Mouse (Mus musculus): ENCODE results near the gene Ntrk2. TPM values are rescaled to one million over a fixed set of nuclear protein-coding genes. Genes with fewer than 3 reads are reported as not detected.

The Ntrk2 gene
- polyA plus RNA-seq, 1 experiment from 2014 or later = 51.5 TPM

GRCm38 (mm10) chr13:58803882-58804281 is 2.5 kb upstream of the Ntrk2 start:
- DNase-seq (ENCODE audit: low spot score) = peak; percentile 20
- Histone ChIP-seq H3K9me3 (ENCODE audit: control insufficient read depth, low read length) (no peaks in the 10 kb centered on the region), H3K27me3 (ENCODE audit: control insufficient read depth, insufficient read depth, low read length) (peaks cover 9% of the 10 kb centered on the region; the same call in 1 of the 2 replicates), H3K4me3 (ENCODE audit: low read depth, low read length) (no peak overlapping the region), H3K36me3 (ENCODE audit: control insufficient read depth, insufficient read depth, low read length) (no peaks in the 10 kb centered on the region), H3K9ac (ENCODE audit: low read depth, low read length) (no peak overlapping the region), H3K27ac (ENCODE audit: low read depth, low read length) (no peak overlapping the region), H3K4me2 (replicated peaks; ENCODE audit: low read depth, low read length) (no peak overlapping the region), H3K4me1 (replicated peaks; ENCODE audit: control insufficient read depth, insufficient read depth, low read length) (no peaks in the 10 kb centered on the region)
- ATAC-seq (ENCODE audit: low FRiP score) = no peak
- WGBS = 26% methylated on average over 1 of the region's 1 CpGs

- Histone ChIP-seq H3K9me3 (ENCODE audit: control insufficient read depth, low read length) (no peaks in the 10 kb centered on the region), H3K36me3 (ENCODE audit: control insufficient read depth, insufficient read depth, low read length) (no peaks in the 10 kb centered on the region), H3K4me1 (replicated peaks; ENCODE audit: control insufficient read depth, insufficient read depth, low read length) (no peaks in the 10 kb centered on the region), H3K27me3 (ENCODE audit: control insufficient read depth, insufficient read depth, low read length) (peaks cover 14% of the 10 kb centered on the region; the same call in 1 of the 2 replicates), H3K4me3 (ENCODE audit: low read depth, low read length) (no peak overlapping the region), H3K9ac (ENCODE audit: low read depth, low read length) (no peak overlapping the region), H3K4me2 (replicated peaks; ENCODE audit: low read depth, low read length) (no peak overlapping the region), H3K27ac (ENCODE audit: low read depth, low read length) (no peak overlapping the region)
- WGBS = 84% methylated on average over 11 of the region's 11 CpGs
- DNase-seq (ENCODE audit: low spot score) (no peak), ATAC-seq (ENCODE audit: low FRiP score) (no peak)
Observed at GRCm38 (mm10) chr13:58805833-58806232, 536 bp upstream of the Ntrk2 start.

GRCm38 (mm10) chr13:58806896-58807628 is 693 bp downstream of the Ntrk2 start:
- Histone ChIP-seq H3K36me3 (ENCODE audit: control insufficient read depth, insufficient read depth, low read length) (no peaks in the 10 kb centered on the region), H3K4me2 (replicated peaks; ENCODE audit: low read depth, low read length) (peak overlapping the region; percentile 98), H3K4me1 (replicated peaks; ENCODE audit: control insufficient read depth, insufficient read depth, low read length) (no peaks in the 10 kb centered on the region), H3K9me3 (ENCODE audit: control insufficient read depth, low read length) (no peaks in the 10 kb centered on the region), H3K9ac (ENCODE audit: low read depth, low read length) (peak overlapping the region; percentile 88), H3K27me3 (ENCODE audit: control insufficient read depth, insufficient read depth, low read length) (peaks cover 14% of the 10 kb centered on the region; the same call in 1 of the 2 replicates), H3K27ac (ENCODE audit: low read depth, low read length) (peak overlapping the region; percentile 70), H3K4me3 (ENCODE audit: low read depth, low read length) (peak overlapping the region; percentile 74)
- no peak for DNase-seq (ENCODE audit: low spot score)
- under 1% methylated on average over 34 of the region's 34 CpGs for WGBS
- peak; percentile 27 for ATAC-seq (ENCODE audit: low FRiP score)

- H3K4me3 ChIP-seq (ENCODE audit: low read depth, low read length) = peak overlapping the region; percentile 74
- peak overlapping the region; percentile 88 for H3K9ac ChIP-seq (ENCODE audit: low read depth, low read length)
- peak overlapping the region; percentile 98 for H3K4me2 ChIP-seq (replicated peaks; ENCODE audit: low read depth, low read length)
- ATAC-seq (ENCODE audit: low FRiP score) (peak; percentile 77), DNase-seq (ENCODE audit: low spot score) (peak; percentile 79)
- no peaks in the 10 kb centered on the region for H3K36me3 ChIP-seq (ENCODE audit: control insufficient read depth, insufficient read depth, low read length)
- peak overlapping the region; percentile 70; the same call in 1 of the 2 replicates for H3K27ac ChIP-seq (ENCODE audit: low read depth, low read length)
- no peaks in the 10 kb centered on the region for H3K9me3 ChIP-seq (ENCODE audit: control insufficient read depth, low read length)
- H3K4me1 ChIP-seq (replicated peaks; ENCODE audit: control insufficient read depth, insufficient read depth, low read length) = no peaks in the 10 kb centered on the region
- H3K27me3 ChIP-seq (ENCODE audit: control insufficient read depth, insufficient read depth, low read length) = peaks cover 14% of the 10 kb centered on the region; the same call in 1 of the 2 replicates
- under 1% methylated on average over 44 of the region's 50 CpGs for WGBS
Observed at GRCm38 (mm10) chr13:58807629-58808363, 1.4 kb downstream of the Ntrk2 start.

GRCm38 (mm10) chr13:58808381-58808821 is 2.0 kb downstream of the Ntrk2 start:
- peak overlapping the region; percentile 88 for H3K9ac ChIP-seq (ENCODE audit: low read depth, low read length)
- H3K36me3 ChIP-seq (ENCODE audit: control insufficient read depth, insufficient read depth, low read length) = no peaks in the 10 kb centered on the region
- H3K4me1 ChIP-seq (replicated peaks; ENCODE audit: control insufficient read depth, insufficient read depth, low read length) = no peaks in the 10 kb centered on the region
- peak overlapping the region; percentile 74 for H3K4me3 ChIP-seq (ENCODE audit: low read depth, low read length)
- H3K9me3 ChIP-seq (ENCODE audit: control insufficient read depth, low read length) = no peaks in the 10 kb centered on the region
- WGBS = under 1% methylated on average over 28 of the region's 32 CpGs
- ATAC-seq (ENCODE audit: low FRiP score) (peak; percentile 41), DNase-seq (ENCODE audit: low spot score) (peak; percentile 67)
- H3K27me3 ChIP-seq (ENCODE audit: control insufficient read depth, insufficient read depth, low read length) = peaks cover 14% of the 10 kb centered on the region; the same call in 1 of the 2 replicates
- H3K4me2 ChIP-seq (replicated peaks; ENCODE audit: low read depth, low read length) = peak overlapping the region; percentile 98
- H3K27ac ChIP-seq (ENCODE audit: low read depth, low read length) = no peak overlapping the region

- Histone ChIP-seq H3K4me1 (replicated peaks; ENCODE audit: control insufficient read depth, insufficient read depth, low read length) (no peaks in the 10 kb centered on the region), H3K9me3 (ENCODE audit: control insufficient read depth, low read length) (no peaks in the 10 kb centered on the region), H3K4me3 (ENCODE audit: low read depth, low read length) (peak overlapping the region; percentile 74), H3K36me3 (ENCODE audit: control insufficient read depth, insufficient read depth, low read length) (no peaks in the 10 kb centered on the region), H3K27me3 (ENCODE audit: control insufficient read depth, insufficient read depth, low read length) (peaks cover 14% of the 10 kb centered on the region; the same call in 1 of the 2 replicates), H3K4me2 (replicated peaks; ENCODE audit: low read depth, low read length) (peak overlapping the region; percentile 39), H3K9ac (ENCODE audit: low read depth, low read length) (peak overlapping the region; percentile 35; the same call in 1 of the 2 replicates), H3K27ac (ENCODE audit: low read depth, low read length) (no peak overlapping the region)
- DNase-seq (ENCODE audit: low spot score) = peak; percentile 9
- WGBS = 80% methylated on average over 8 of the region's 8 CpGs
- ATAC-seq (ENCODE audit: low FRiP score) = no peak
Observed at GRCm38 (mm10) chr13:58809930-58810329, 3.6 kb downstream of the Ntrk2 start.

GRCm38 (mm10) chr13:58824752-58825151 is 18.4 kb downstream of the Ntrk2 start:
- Histone ChIP-seq H3K4me1 (replicated peaks; ENCODE audit: control insufficient read depth, insufficient read depth, low read length) (no peaks in the 10 kb centered on the region), H3K36me3 (ENCODE audit: control insufficient read depth, insufficient read depth, low read length) (no peaks in the 10 kb centered on the region), H3K27ac (ENCODE audit: low read depth, low read length) (no peak overlapping the region), H3K9ac (ENCODE audit: low read depth, low read length) (no peak overlapping the region), H3K9me3 (ENCODE audit: control insufficient read depth, low read length) (no peaks in the 10 kb centered on the region), H3K4me3 (ENCODE audit: low read depth, low read length) (no peak overlapping the region), H3K4me2 (replicated peaks; ENCODE audit: low read depth, low read length) (no peak overlapping the region), H3K27me3 (ENCODE audit: control insufficient read depth, insufficient read depth, low read length) (no peaks in the 10 kb centered on the region)
- ATAC-seq (ENCODE audit: low FRiP score) (no peak), DNase-seq (ENCODE audit: low spot score) (no peak)
- WGBS = 86% methylated on average over 7 of the region's 7 CpGs

GRCm38 (mm10) chr13:58826356-58827197 is 20.2 kb downstream of the Ntrk2 start:
- Histone ChIP-seq H3K4me3 (ENCODE audit: low read depth, low read length) (no peak overlapping the region), H3K27me3 (ENCODE audit: control insufficient read depth, insufficient read depth, low read length) (no peaks in the 10 kb centered on the region), H3K36me3 (ENCODE audit: control insufficient read depth, insufficient read depth, low read length) (no peaks in the 10 kb centered on the region), H3K27ac (ENCODE audit: low read depth, low read length) (no peak overlapping the region), H3K9me3 (ENCODE audit: control insufficient read depth, low read length) (no peaks in the 10 kb centered on the region), H3K9ac (ENCODE audit: low read depth, low read length) (no peak overlapping the region), H3K4me2 (replicated peaks; ENCODE audit: low read depth, low read length) (no peak overlapping the region), H3K4me1 (replicated peaks; ENCODE audit: control insufficient read depth, insufficient read depth, low read length) (no peaks in the 10 kb centered on the region)
- ATAC-seq (ENCODE audit: low FRiP score) = no peak
- WGBS = 63% methylated on average over 14 of the region's 14 CpGs
- no peak for DNase-seq (ENCODE audit: low spot score)

Measured in hindbrain, embryonic 11.5 days (tissue).